Mouse (Mus musculus) yolk sac, embryonic 10.5 days (tissue): ENCODE data around the gene Olfr1034.
A peak's percentile ranks its signal among the peaks of the same experiment; 100 is the strongest.
"Not testable (repeated sequence)": the region's sequence is repeated elsewhere in the genome, so short reads cannot be mapped to it uniquely, and the experiment has no call there.

Experiments used
- DNase-seq: peaks from one replicate; pipeline ENCODE4 v3.0.0-alpha.2; 2017; ENCODE audit warnings: low spot score

Olfr1034 gene

GRCm38 (mm10) chr2:86045561-86045960 is at the start of gene Olfr1034:
Olfr1034 (plus strand) TSS chr2:86045861.
- DNase-seq = no peak

GRCm38 (mm10) chr2:86005240-86005639 is 40.4 kb upstream of the Olfr1034 start, which contains the start of gene Olfr1032:
Olfr1032 (plus strand) TSS chr2:86005540.
- DNase-seq = no peak

- DNase-seq = peak; percentile 21
Measured at GRCm38 (mm10) chr2:86020406-86020805, 25.3 kb upstream of the Olfr1034 start, which contains the start of gene Olfr1033. Olfr1033 (plus strand) TSS chr2:86020633.

GRCm38 (mm10) chr2:86021518-86021917 is 24.1 kb upstream of the Olfr1034 start:
- DNase-seq = not testable (repeated sequence)

GRCm38 (mm10) chr2:86050777-86051176 is 5.1 kb downstream of the Olfr1034 start:
- DNase-seq = not testable (repeated sequence)

- not testable (repeated sequence) for DNase-seq
Measured at GRCm38 (mm10) chr2:86063766-86064165, 18.1 kb downstream of the Olfr1034 start.

GRCm38 (mm10) chr2:86070189-86070588 is 24.5 kb downstream of the Olfr1034 start:
- no peak for DNase-seq

GRCm38 (mm10) chr2:86073692-86074091 is 28.0 kb downstream of the Olfr1034 start, which contains the start of gene Olfr1036:
Olfr1036 (plus strand) TSS chr2:86073992.
- not testable (repeated sequence) for DNase-seq

GRCm38 (mm10) chr2:86080478-86080877 is 34.8 kb downstream of the Olfr1034 start:
- DNase-seq = not testable (repeated sequence)

GRCm38 (mm10) chr2:86087285-86087684 is 41.6 kb downstream of the Olfr1034 start, which contains the start of gene Olfr1037:
Olfr1037 (minus strand) TSS chr2:86087385.
- no peak for DNase-seq
